Mouse (Mus musculus) midbrain, embryonic 13.5 days (tissue): ENCODE results near the gene Nox1. TPM values are rescaled to one million over a fixed set of nuclear protein-coding genes. Genes with fewer than 3 reads are reported as not detected.
"Not testable (repeated sequence)": the region's sequence is repeated elsewhere in the genome, so short reads cannot be mapped to it uniquely, and the experiment has no call there.

ENCODE experiments used
- ATAC-seq: fragments of 200-750 bp; cut with Nextera tagmentation; 2 replicates; pipeline ENCODE4 v1.8.0; 2017; ENCODE audit warnings: mild to moderate bottlenecking, moderate TSS enrichment, moderate library complexity
- H3K27ac ChIP-seq: fragments of 300-500 bp; sonication (generic); 2 replicates; pipeline ENCODE4 v1.5.1; 2015; ENCODE audit warnings: inconsistent platforms, mild to moderate bottlenecking, moderate library complexity
- H3K27me3 ChIP-seq: fragments of 300-500 bp; sonication (generic); 2 replicates; pipeline ENCODE4 v1.6.1; 2015; ENCODE audit warnings: mild to moderate bottlenecking, inconsistent platforms
- H3K36me3 ChIP-seq: fragments of 300-500 bp; sonication (generic); 2 replicates; pipeline ENCODE4 v1.6.1; 2015; ENCODE audit warnings: mild to moderate bottlenecking, inconsistent platforms
- H3K4me1 ChIP-seq: fragments of 300-500 bp; sonication (generic); replicated peaks from 2 replicates; pipeline ENCODE4 v1.6.1; 2015; ENCODE audit warnings: inconsistent platforms
- H3K4me2 ChIP-seq: fragments of 300-500 bp; sonication (generic); replicated peaks from 2 replicates; pipeline ENCODE4 v1.6.1; 2015; ENCODE audit warnings: moderate library complexity, mild to moderate bottlenecking, inconsistent platforms
- H3K4me3 ChIP-seq: fragments of 300-500 bp; sonication (generic); replicated peaks from 2 replicates; pipeline ENCODE4 v1.5.1; 2015; ENCODE audit warnings: mild to moderate bottlenecking, inconsistent platforms
- H3K9ac ChIP-seq: fragments of 300-500 bp; sonication (generic); replicated peaks from 2 replicates; pipeline ENCODE4 v1.6.1; 2015; ENCODE audit warnings: mild to moderate bottlenecking, inconsistent platforms
- H3K9me3 ChIP-seq: fragments of 300-500 bp; sonication (generic); 2 replicates; pipeline ENCODE4 v1.6.1; 2016; ENCODE audit warnings: mild to moderate bottlenecking, inconsistent platforms
- WGBS: fragments of 180-500 bp; shearing (Covaris S2); methylation state at CpG from one replicate; pipeline ENCODE4 v1.1.7; 2015; 5-methylcytosine and 5-hydroxymethylcytosine counted together
- polyA plus RNA-seq: library from polyadenylated mRNA; unstranded; fragments of >200 nt; fragmentation: Nextera tagmentation; extraction: Ambion mirVana; gene quantifications from 2 replicates; pipeline ENCODE4 v1.2.1, GENCODE M21; 2015

The Nox1 gene
- 0.07 TPM in 1 of 2 replicates, not detected in the other for polyA plus RNA-seq

DNA sequence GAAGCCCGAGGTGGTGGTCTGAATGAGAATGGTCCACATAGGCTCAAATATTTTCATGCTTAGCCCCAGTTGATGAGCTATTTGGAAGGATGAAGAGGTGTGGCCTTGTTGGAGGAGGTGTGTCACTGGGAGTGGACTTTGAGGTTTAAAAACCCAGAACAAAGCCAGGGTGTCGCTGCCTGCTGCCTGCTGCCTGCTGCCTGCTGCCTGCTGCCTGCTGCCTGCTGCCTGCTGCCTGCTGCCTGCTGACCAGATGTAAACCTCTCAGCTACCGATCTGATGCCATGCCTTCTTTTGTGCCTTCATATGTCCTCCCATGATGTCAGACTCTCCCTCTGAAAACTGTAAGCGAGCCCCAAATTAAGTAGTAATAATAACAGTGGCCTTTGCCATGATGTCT lies at the start of gene Nox1:
TSS of gene Nox1 (minus strand) at position 101 of the 400 bp plus-strand sequence.
- H3K9ac ChIP-seq = no peak within 1 kb of the TSS
- ATAC-seq = no peak
- WGBS = 54% methylated on average over 4 of the region's 4 CpGs

DNA sequence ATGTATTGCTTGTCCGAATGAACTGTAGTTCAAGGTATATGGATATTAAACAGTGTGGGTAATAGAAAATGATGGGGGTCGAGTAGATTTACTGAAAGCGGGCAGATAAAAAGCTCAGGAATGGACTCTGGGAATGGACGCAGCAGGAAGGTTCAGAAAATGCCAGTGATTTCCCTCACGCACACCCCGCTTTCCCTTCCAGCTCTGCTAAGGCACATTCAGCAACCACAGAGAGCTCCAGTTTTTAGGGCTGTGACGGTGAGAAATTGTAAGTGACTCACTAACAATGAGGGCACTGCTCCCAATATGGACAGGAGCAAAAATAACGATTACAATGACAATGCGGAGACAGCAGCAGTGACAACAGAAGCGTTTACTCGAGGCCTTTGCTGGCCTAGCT lies 40.4 kb upstream of the Nox1 start:
- no peaks in the 10 kb centered on the region for H3K9me3 ChIP-seq
- 0 out of 2 replicates have a peak, but pooled peaks have one; percentile 34 for ATAC-seq
- no peak overlapping the region for H3K4me2 ChIP-seq

More for the DNA sequence above, at the start of gene Nox1:
- Histone ChIP-seq H3K4me1 (no peaks in the 10 kb centered on the region), H3K36me3 (no peaks in the 10 kb centered on the region), H3K27me3 (no peaks in the 10 kb centered on the region), H3K27ac (no peak within 1 kb of the TSS), H3K4me2 (no peak within 1 kb of the TSS), H3K4me3 (no peak within 1 kb of the TSS), H3K9me3 (no peaks in the 10 kb centered on the region)

DNA sequence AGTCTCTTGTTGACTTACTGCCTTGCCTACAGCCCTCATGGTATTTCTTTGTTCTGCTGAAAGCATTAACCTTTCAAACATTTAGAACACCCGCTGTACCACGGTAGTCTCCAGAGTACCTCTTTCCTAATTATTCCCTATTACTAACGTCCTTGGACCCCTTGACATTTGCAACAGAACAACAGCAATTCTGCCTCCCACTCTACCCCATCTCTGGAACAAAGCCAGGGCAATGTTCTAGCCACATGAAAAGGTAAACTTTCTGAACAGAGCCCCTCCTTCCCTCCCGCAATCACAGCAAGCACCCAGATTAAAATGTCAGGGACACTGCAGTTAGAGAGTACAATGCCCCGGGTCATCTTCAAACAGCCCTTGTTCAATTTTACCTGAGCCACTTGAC lies 39.4 kb upstream of the Nox1 start:
- H3K9me3 ChIP-seq = no peaks in the 10 kb centered on the region
- no peak overlapping the region for H3K4me3 ChIP-seq
- no peak for ATAC-seq
- H3K27me3 ChIP-seq = peaks cover 5% of the 10 kb centered on the region; the same call in 1 of the 2 replicates
- H3K36me3 ChIP-seq = no peaks in the 10 kb centered on the region
- H3K9ac ChIP-seq = no peak overlapping the region
- no peak overlapping the region for H3K4me2 ChIP-seq
- no peak overlapping the region for H3K27ac ChIP-seq
- 44% methylated on average over 5 of the region's 5 CpGs for WGBS
- H3K4me1 ChIP-seq = no peaks in the 10 kb centered on the region

More for the DNA sequence above, 40.4 kb upstream of the Nox1 start:
- no peak overlapping the region for H3K9ac ChIP-seq
- H3K36me3 ChIP-seq = no peaks in the 10 kb centered on the region
- 74% methylated on average over 11 of the region's 11 CpGs for WGBS
- H3K4me3 ChIP-seq = no peak overlapping the region
- H3K4me1 ChIP-seq = no peaks in the 10 kb centered on the region
- peaks cover 5% of the 10 kb centered on the region; the same call in 1 of the 2 replicates for H3K27me3 ChIP-seq
- H3K27ac ChIP-seq = no peak overlapping the region

DNA sequence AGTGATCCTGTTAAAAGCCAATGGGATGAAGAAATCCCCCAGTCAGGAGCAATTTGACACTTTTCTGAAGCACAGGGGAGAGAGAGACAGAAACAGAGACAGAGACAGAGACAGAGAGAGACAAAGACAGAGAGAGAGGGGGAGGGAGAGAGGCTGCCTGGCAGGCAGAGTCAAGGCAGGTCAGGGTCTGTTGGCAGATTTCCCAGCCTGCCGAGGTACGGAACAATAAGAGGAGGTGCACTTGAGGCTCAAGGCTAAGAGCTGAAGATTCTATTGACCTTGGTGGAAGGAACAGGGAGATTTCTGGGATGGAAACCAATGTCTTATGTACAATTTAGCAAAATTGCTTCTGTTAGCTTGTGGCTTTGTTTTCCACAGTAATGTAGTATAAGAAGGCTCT lies 26.4 kb upstream of the Nox1 start:
- Histone ChIP-seq H3K36me3 (no peaks in the 10 kb centered on the region), H3K27ac (no peak overlapping the region), H3K27me3 (no peaks in the 10 kb centered on the region), H3K4me1 (no peaks in the 10 kb centered on the region), H3K9ac (no peak overlapping the region), H3K4me3 (no peak overlapping the region), H3K9me3 (no peaks in the 10 kb centered on the region), H3K4me2 (no peak overlapping the region)
- WGBS = 59% methylated on average over 2 of the region's 2 CpGs
- no peak for ATAC-seq

DNA sequence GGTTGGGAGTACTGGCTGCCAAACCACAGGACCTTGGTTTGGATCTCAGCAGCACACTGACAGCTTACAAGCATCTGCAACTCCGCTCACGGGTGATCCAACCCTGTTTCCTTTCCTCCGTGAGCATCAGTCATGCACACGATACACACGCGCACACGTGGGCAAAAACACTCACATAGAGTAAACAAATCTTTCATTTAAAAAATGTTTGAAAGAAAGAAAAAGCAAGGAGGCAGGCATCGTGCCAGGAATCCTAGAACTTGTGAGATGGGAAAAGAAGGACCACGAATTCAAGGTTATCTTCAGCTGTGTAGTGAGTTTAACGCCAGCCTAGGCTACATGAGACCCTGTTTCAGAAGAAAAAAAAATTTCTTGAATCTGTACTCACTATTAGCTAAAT lies 24.2 kb upstream of the Nox1 start:
- Histone ChIP-seq H3K4me2 (no peak overlapping the region), H3K4me3 (no peak overlapping the region), H3K27me3 (no peaks in the 10 kb centered on the region), H3K27ac (no peak overlapping the region), H3K9me3 (no peaks in the 10 kb centered on the region), H3K36me3 (no peaks in the 10 kb centered on the region), H3K4me1 (no peaks in the 10 kb centered on the region), H3K9ac (no peak overlapping the region)
- ATAC-seq = no peak
- 96% methylated on average over 10 of the region's 10 CpGs for WGBS

DNA sequence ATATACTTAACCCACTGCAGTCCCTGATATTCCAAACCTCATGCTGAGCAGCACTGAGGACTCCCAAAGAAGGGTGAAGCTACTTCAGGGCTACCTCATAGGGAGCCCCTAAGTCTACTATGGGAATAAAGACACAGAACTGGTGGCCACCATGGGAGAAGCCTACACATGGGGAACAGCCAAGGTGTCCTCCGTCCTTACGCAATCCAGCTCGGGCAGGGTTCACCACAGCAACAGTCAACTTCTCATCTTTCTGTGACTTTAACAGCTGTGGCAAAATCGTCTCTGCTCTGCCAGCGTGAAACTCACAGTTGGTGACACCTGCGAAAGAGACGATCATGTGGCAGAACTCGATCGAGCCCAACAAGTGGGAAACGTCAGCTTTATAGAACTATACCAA lies 16.5 kb upstream of the Nox1 start:
- 96% methylated on average over 10 of the region's 10 CpGs for WGBS
- no peaks in the 10 kb centered on the region for H3K36me3 ChIP-seq
- H3K9ac ChIP-seq = no peak overlapping the region
- H3K27ac ChIP-seq = no peak overlapping the region
- H3K4me3 ChIP-seq = no peak overlapping the region
- no peak overlapping the region for H3K4me2 ChIP-seq
- H3K9me3 ChIP-seq = no peaks in the 10 kb centered on the region
- no peaks in the 10 kb centered on the region for H3K27me3 ChIP-seq
- ATAC-seq = no peak
- H3K4me1 ChIP-seq = no peaks in the 10 kb centered on the region

DNA sequence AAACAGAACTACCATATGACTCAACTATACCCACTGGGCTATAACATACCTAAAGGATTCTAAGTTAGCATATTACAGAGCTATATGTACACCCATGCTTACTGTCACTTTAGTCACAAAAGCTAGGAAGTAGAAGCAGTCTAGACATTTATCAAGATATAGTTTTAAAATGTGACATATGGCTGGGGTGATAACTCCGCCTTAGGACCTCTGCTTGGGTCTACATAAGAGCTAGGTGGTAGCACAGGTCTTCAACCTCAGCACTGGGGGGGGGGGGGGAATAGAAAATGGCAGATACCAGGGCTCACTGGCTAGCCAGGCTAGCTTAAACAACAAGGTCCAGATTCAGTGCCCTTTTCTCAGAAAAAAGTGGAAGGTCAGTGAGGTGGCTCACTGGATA lies 11.3 kb upstream of the Nox1 start:
- Histone ChIP-seq H3K9ac (no peak overlapping the region), H3K36me3 (no peaks in the 10 kb centered on the region), H3K27ac (no peak overlapping the region), H3K27me3 (no peaks in the 10 kb centered on the region), H3K9me3 (no peaks in the 10 kb centered on the region), H3K4me2 (no peak overlapping the region), H3K4me1 (no peaks in the 10 kb centered on the region), H3K4me3 (no peak overlapping the region)
- WGBS = 88% methylated on average over 1 of the region's 1 CpGs
- no peak for ATAC-seq

DNA sequence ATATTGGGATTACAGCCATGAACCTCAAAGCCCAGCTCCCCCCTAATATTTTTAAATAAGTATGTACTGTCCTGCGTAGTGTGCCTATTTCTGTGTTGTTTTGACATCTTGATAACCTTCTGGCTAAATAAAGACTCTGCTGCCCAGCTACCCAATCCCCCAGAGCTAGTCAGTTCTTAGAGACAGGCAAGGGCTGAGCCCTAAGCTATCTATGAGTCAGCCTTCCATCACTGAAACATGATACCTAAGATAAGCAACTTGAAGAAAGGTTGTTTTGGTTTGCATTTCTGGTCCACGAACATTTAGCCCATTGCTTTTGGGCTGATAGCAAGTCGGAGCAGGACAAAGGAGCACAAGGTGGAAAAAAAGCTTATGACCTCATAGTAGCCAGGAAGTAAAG lies 1.1 kb downstream of the Nox1 start:
- H3K27me3 ChIP-seq = no peaks in the 10 kb centered on the region
- H3K4me2 ChIP-seq = no peak overlapping the region
- H3K4me3 ChIP-seq = no peak overlapping the region
- ATAC-seq = no peak
- H3K9me3 ChIP-seq = no peaks in the 10 kb centered on the region
- H3K4me1 ChIP-seq = no peaks in the 10 kb centered on the region
- H3K27ac ChIP-seq = no peak overlapping the region
- no peaks in the 10 kb centered on the region for H3K36me3 ChIP-seq
- H3K9ac ChIP-seq = no peak overlapping the region
- WGBS = 83% methylated on average over 3 of the region's 3 CpGs

DNA sequence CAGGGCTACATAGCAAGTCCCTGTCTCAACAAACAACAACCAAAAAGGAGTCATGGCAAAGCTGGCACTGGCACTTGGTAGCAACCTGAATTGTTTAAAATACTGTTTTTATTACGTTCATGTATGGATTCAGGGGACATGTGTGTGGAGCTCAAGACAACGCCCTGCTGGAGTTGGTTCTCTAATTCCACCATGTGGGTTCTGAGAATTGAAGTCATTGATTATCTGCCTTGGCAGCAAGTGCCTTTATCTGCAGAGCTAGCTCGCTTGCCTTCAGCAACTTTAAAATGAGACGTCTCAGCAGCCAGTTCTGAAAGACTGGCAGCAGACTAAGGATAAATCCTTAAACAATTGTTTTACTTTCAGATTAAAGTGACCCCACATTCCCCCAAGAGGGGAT lies 3.6 kb downstream of the Nox1 start:
- Histone ChIP-seq H3K27ac (no peak overlapping the region), H3K4me1 (no peaks in the 10 kb centered on the region), H3K9me3 (no peaks in the 10 kb centered on the region), H3K27me3 (no peaks in the 10 kb centered on the region), H3K4me2 (no peak overlapping the region), H3K9ac (no peak overlapping the region), H3K36me3 (no peaks in the 10 kb centered on the region), H3K4me3 (no peak overlapping the region)
- no peak for ATAC-seq
- 48% methylated on average over 4 of the region's 4 CpGs for WGBS

DNA sequence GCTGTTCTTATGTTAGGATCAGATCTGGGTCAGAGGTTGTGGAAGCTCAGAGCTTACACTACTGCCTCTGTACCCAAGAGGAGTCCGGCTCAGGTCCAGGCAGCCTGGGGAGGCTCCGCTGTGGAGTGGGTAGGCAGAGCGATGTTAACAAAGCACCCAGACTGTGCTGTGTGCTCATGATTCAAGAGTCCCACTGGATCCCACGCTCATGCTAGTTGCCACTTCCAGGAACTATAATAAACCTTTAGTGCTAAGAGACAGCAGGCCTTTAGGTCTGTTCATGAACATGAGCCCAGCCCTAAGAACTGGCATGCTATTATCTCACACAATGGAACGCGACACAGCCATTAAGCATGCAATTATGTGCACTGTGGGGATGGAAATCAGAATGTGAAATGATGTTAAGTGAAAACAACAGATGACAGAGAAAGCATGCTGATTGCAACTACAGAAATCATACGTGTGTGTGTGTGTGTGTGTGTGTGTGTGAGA lies 10.6 kb downstream of the Nox1 start:
- no peaks in the 10 kb centered on the region for H3K4me1 ChIP-seq
- ATAC-seq = 0 out of 2 replicates have a peak, but pooled peaks have one; percentile 14
- no peak overlapping the region for H3K27ac ChIP-seq
- H3K4me3 ChIP-seq = no peak overlapping the region
- H3K27me3 ChIP-seq = no peaks in the 10 kb centered on the region
- no peaks in the 10 kb centered on the region for H3K9me3 ChIP-seq
- H3K4me2 ChIP-seq = no peak overlapping the region
- no peak overlapping the region for H3K9ac ChIP-seq
- WGBS = 76% methylated on average over 7 of the region's 7 CpGs
- no peaks in the 10 kb centered on the region for H3K36me3 ChIP-seq

DNA sequence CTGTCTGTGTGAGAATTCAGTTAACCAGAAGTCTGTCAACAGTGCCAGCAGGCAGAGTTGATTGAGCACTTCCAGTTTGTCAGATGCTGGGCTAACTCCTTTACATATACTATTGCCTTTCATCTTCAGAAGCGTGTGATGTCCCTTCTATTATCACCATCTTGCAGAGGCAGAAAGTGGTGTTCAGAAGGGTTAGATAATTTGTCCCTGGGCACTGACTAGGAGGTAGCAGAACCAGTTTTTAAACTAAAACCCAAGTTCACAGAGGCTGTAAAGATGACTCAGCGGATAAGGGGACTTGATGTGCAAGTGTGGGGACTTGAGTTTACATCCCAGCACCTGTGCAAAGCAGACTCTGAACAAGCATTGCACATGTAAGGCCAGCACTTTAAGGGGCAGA lies 13.3 kb downstream of the Nox1 start:
- no peak overlapping the region for H3K9ac ChIP-seq
- H3K27me3 ChIP-seq = no peaks in the 10 kb centered on the region
- no peak overlapping the region for H3K4me3 ChIP-seq
- WGBS = 94% methylated on average over 2 of the region's 2 CpGs
- no peaks in the 10 kb centered on the region for H3K4me1 ChIP-seq
- H3K9me3 ChIP-seq = no peaks in the 10 kb centered on the region
- no peak overlapping the region for H3K27ac ChIP-seq
- H3K36me3 ChIP-seq = no peaks in the 10 kb centered on the region
- ATAC-seq = no peak
- H3K4me2 ChIP-seq = no peak overlapping the region

DNA sequence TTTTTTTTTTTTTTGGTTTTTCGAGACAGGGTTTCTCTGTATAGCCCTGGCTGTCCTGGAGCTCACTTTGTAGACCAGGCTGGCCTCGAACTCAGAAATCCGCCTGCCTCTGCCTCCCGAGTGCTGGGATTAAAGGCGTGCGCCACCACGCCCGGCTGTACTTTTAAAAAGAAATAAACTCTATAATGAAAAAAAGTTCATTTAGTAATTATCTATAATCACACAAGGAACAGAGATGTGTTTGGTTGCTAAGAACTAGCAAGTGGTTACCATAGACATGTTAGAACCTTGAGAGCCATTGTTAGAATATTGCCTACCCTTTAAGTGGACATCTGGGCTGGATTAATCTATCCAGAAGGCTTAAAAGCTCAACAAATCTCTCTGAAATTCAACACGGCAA lies 34.6 kb downstream of the Nox1 start, which contains the start of gene Arl13a:
TSS of gene Arl13a (plus strand) at position 301 of the 400 bp plus-strand sequence.
- H3K27ac ChIP-seq, H3K27me3 ChIP-seq, H3K4me2 ChIP-seq, H3K9me3 ChIP-seq, H3K4me3 ChIP-seq, H3K4me1 ChIP-seq, ATAC-seq, H3K36me3 ChIP-seq, H3K9ac ChIP-seq: not testable (repeated sequence)
- 90% methylated on average over 8 of the region's 9 CpGs for WGBS

DNA sequence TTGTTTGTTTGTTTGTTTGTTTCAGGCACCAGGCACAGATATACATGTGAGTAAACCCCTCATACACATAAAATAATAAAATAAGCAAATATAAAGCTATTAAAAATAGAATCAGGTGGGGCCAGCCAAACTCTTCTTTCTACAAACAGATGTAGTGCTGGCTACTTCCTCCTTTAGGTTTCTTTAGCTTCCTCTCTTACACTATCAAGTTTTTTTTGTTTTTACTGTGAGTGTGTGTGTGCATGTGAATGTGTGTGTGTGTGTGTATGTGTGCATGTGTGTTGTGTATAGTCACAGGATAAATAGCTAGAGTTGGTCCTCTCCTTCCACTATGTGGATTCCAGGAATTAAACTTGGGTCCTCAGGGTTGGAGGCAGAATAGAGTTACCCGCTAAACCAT lies 47.1 kb downstream of the Nox1 start:
- no peak overlapping the region for H3K4me3 ChIP-seq
- no peaks in the 10 kb centered on the region for H3K36me3 ChIP-seq
- H3K27ac ChIP-seq = no peak overlapping the region
- H3K9ac ChIP-seq = no peak overlapping the region
- no peak overlapping the region for H3K4me2 ChIP-seq
- 91% methylated on average over 1 of the region's 1 CpGs for WGBS
- H3K27me3 ChIP-seq = no peaks in the 10 kb centered on the region
- no peaks in the 10 kb centered on the region for H3K4me1 ChIP-seq
- no peaks in the 10 kb centered on the region for H3K9me3 ChIP-seq
- no peak for ATAC-seq
